Mouse (Mus musculus): Measurements from ENCODE around the gene Gm20521. TPM values are rescaled to one million over a fixed set of nuclear protein-coding genes. Genes with fewer than 3 reads are reported as not detected.

The Gm20521 gene
- polyA plus RNA-seq (2017; shearing (Covaris generic)), result not detected

GRCm38 (mm10) chr14:54883154-54884021 is at the start of gene Gm20521, which contains the start of gene Bcl2l2:
Gene Gm20521 (plus strand): TSS chr14:54883441.
Gene Bcl2l2 (plus strand): TSS chr14:54883377.

GRCm38 (mm10) chr14:54870861-54871260 is 12.4 kb upstream of the Gm20521 start, which contains the start of gene Homez:
Gene Homez (minus strand): TSS chr14:54870961.

GRCm38 (mm10) chr14:54877048-54877715 is 6.1 kb upstream of the Gm20521 start, which contains the start of gene Ppp1r3e:
Gene Ppp1r3e (minus strand): TSS chr14:54877550.

GRCm38 (mm10) chr14:54892200-54892599 is 9.0 kb downstream of the Gm20521 start, which contains the start of gene Pabpn1:
Gene Pabpn1 (plus strand): TSS chr14:54892500.

GRCm38 (mm10) chr14:54912886-54913285 is 29.6 kb downstream of the Gm20521 start, which contains the start of gene Slc22a17:
Gene Slc22a17 (minus strand): TSS chr14:54913132.

GRCm38 (mm10) chr14:54925349-54926342 is 42.4 kb downstream of the Gm20521 start, which contains the start of gene Efs:
Gene Efs (minus strand): TSS chr14:54926126.

GRCm38 (mm10) chr14:54932645-54933150 is 49.5 kb downstream of the Gm20521 start, which contains the start of gene Il25:
Gene Il25 (plus strand): TSS chr14:54932695.

GRCm38 (mm10) chr14:54935904-54936830 is 52.9 kb downstream of the Gm20521 start, which contains the start of gene Cmtm5:
Gene Cmtm5 (plus strand): TSS chr14:54936261.

Other genes with a start within 250 kb of the Gm20521 start
- not detected for gene Gm17606, start 242.5 kb upstream of the Gm20521 start, polyA plus RNA-seq (2017; shearing (Covaris generic))
- gene Cdh24, start 242.1 kb upstream of the Gm20521 start, polyA plus RNA-seq (2017; shearing (Covaris generic)), result 1.9 TPM
- 79.9 TPM for gene 1700123O20Rik, start 197.2 kb upstream of the Gm20521 start, polyA plus RNA-seq (2017; shearing (Covaris generic))
- 108 TPM for gene Acin1, start 196.5 kb upstream of the Gm20521 start, polyA plus RNA-seq (2017; shearing (Covaris generic))
- gene Gm29776, start 184.6 kb upstream of the Gm20521 start, polyA plus RNA-seq (2017; shearing (Covaris generic)), result not detected
- gene Cebpe, start 171.3 kb upstream of the Gm20521 start, polyA plus RNA-seq (2017; shearing (Covaris generic)), result not detected
- 0.34 TPM for gene Slc7a8, start 101.5 kb upstream of the Gm20521 start, polyA plus RNA-seq (2017; shearing (Covaris generic))
- not detected for gene Rnf212b, start 69.3 kb upstream of the Gm20521 start, polyA plus RNA-seq (2017; shearing (Covaris generic))
- gene Homez, start 12.5 kb upstream of the Gm20521 start, polyA plus RNA-seq (2017; shearing (Covaris generic)), result 11.9 TPM
- 1.3 TPM for gene Ppp1r3e, start 5.9 kb upstream of the Gm20521 start, polyA plus RNA-seq (2017; shearing (Covaris generic))
- 0.34 TPM for gene Bcl2l2, start 64 bp upstream of the Gm20521 start, polyA plus RNA-seq (2017; shearing (Covaris generic))
- gene Pabpn1, start 9.1 kb downstream of the Gm20521 start, polyA plus RNA-seq (2017; shearing (Covaris generic)), result 243 TPM
- 6.7 TPM for gene Slc22a17, start 29.7 kb downstream of the Gm20521 start, polyA plus RNA-seq (2017; shearing (Covaris generic))
- gene Efs, start 42.7 kb downstream of the Gm20521 start, polyA plus RNA-seq (2017; shearing (Covaris generic)), result not detected
- not detected for gene Il25, start 49.3 kb downstream of the Gm20521 start, polyA plus RNA-seq (2017; shearing (Covaris generic))
- gene Cmtm5, start 52.8 kb downstream of the Gm20521 start, polyA plus RNA-seq (2017; shearing (Covaris generic)), result 0.29 TPM
- not detected for gene Myh6, start 83.5 kb downstream of the Gm20521 start, polyA plus RNA-seq (2017; shearing (Covaris generic))
- not detected for gene Gm17428, start 93.5 kb downstream of the Gm20521 start, polyA plus RNA-seq (2017; shearing (Covaris generic))
- not detected for gene Myh7, start 111.2 kb downstream of the Gm20521 start, polyA plus RNA-seq (2017; shearing (Covaris generic))
- gene Ngdn, start 132.0 kb downstream of the Gm20521 start, polyA plus RNA-seq (2017; shearing (Covaris generic)), result 130 TPM
- gene Zfhx2, start 208.9 kb downstream of the Gm20521 start, polyA plus RNA-seq (2017; shearing (Covaris generic)), result 7.6 TPM
- gene Thtpa, start 211.3 kb downstream of the Gm20521 start, polyA plus RNA-seq (2017; shearing (Covaris generic)), result 13.9 TPM
- gene Ap1g2, start 223.2 kb downstream of the Gm20521 start, polyA plus RNA-seq (2017; shearing (Covaris generic)), result 161 TPM
- gene Jph4, start 233.5 kb downstream of the Gm20521 start, polyA plus RNA-seq (2017; shearing (Covaris generic)), result 0.06 TPM

Data from CD4-positive, CD25-positive, alpha-beta regulatory T cell (primary cell).